Comparison of ENCODE assay signal across 9 mouse cellular contexts in genomic region chr7:18679772-18680171, GRCm38 (mm10). TPM values are rescaled to one million over a fixed set of nuclear protein-coding genes. Genes with fewer than 3 reads are reported as not detected.
DNase-seq lines count a peak whose midpoint lies in the region; ATAC-seq lines count a peak whose summit lies in the region.
"Had no signal": no experiment of that assay in that cellular context is flagged by ENCODE, and none has a peak within 500 bp of the region (broad histone marks: within the 10 kb centered on the region; RNA-seq: fewer than 3 reads in every experiment).

No protein-coding gene starts in this region.

- peak; percentile 67; the same call in 1 of the 2 replicates for ATAC-seq in midbrain, embryonic 13.5 days

- no peak overlapping the region for H3K27ac ChIP-seq in midbrain, embryonic 13.5 days

- 47% methylated on average over 2 of the region's 2 CpGs for WGBS in midbrain, embryonic 13.5 days

- H3K4me1 ChIP-seq in midbrain, embryonic 13.5 days (replicated peaks), result no peaks in the 10 kb centered on the region

- no peak overlapping the region for H3K4me3 ChIP-seq in midbrain, embryonic 13.5 days (replicated peaks)
- H3K4me3 ChIP-seq: erythroblast, embryonic 14.5 days had no signal

- no peaks in the 10 kb centered on the region for H3K36me3 ChIP-seq in midbrain, embryonic 13.5 days

- H3K9ac ChIP-seq in midbrain, embryonic 13.5 days (replicated peaks), result no peak overlapping the region

- H3K4me2 ChIP-seq in midbrain, embryonic 13.5 days (replicated peaks), result no peak overlapping the region

- peak; percentile 6 for DNase-seq in left cerebral cortex, adult 11 months (ENCODE audit: low spot score)
- DNase-seq in left cerebral cortex, adult 8-10 months (ENCODE audit: low spot score in 2 of 2), result no peak
- peak; percentile 49 for DNase-seq in adipocyte (ENCODE audit: low spot score)
- peak; percentile 66 for DNase-seq in embryo, embryonic 10.5 days (ENCODE audit: low spot score)
- DNase-seq in layer of hippocampus, postnatal 10 days (ENCODE audit: low spot score in 2 of 2), result peak; percentile 26 to 42
- no peak for DNase-seq in thymus, postnatal 0 days (ENCODE audit: low spot score)

- no peaks in the 10 kb centered on the region for H3K9me3 ChIP-seq in midbrain, embryonic 13.5 days

- H3K27me3 ChIP-seq in midbrain, embryonic 13.5 days, result no peaks in the 10 kb centered on the region

RNA-seq across cellular contexts. Expression of gene Psg20, which starts 6.2 kb away (rescaled TPM):
- total RNA-seq in left cerebral cortex, adult 8-10 months (2022), result under 1 TPM in 1 of 4 experiments, not detected in 3; 0.26 TPM
- not detected for total RNA-seq in layer of hippocampus, postnatal 10 days (2021)
- polyA plus RNA-seq in midbrain, embryonic 13.5 days (2015; fragmentation: Nextera tagmentation; extraction: Ambion mirVana), result not detected in 2 replicates
- polyA plus RNA-seq in thymus, postnatal 0 days (2015; fragmentation: Nextera tagmentation; extraction: Ambion mirVana), result 0.09 TPM in 1 of 2 replicates, not detected in the other
- polyA plus RNA-seq: erythroblast, embryonic 14.5 days; stomach, embryonic 16.5 days had no signal

RNA-seq across cellular contexts. Expression of gene Psg21, which starts 23.2 kb away (rescaled TPM):
- not detected for total RNA-seq in left cerebral cortex, adult 8-10 months (2022)
- not detected for total RNA-seq in layer of hippocampus, postnatal 10 days (2021)
- polyA plus RNA-seq in midbrain, embryonic 13.5 days (2015; fragmentation: Nextera tagmentation; extraction: Ambion mirVana), result not detected in 2 replicates
- polyA plus RNA-seq in thymus, postnatal 0 days (2015; fragmentation: Nextera tagmentation; extraction: Ambion mirVana), result 0.28 TPM in 1 of 2 replicates, not detected in the other
- polyA plus RNA-seq: erythroblast, embryonic 14.5 days; stomach, embryonic 16.5 days had no signal

RNA-seq across cellular contexts. Expression of gene Psg22, which starts 38.1 kb away (rescaled TPM):
- not detected for total RNA-seq in left cerebral cortex, adult 8-10 months (2022)
- not detected for total RNA-seq in layer of hippocampus, postnatal 10 days (2021)
- polyA plus RNA-seq in midbrain, embryonic 13.5 days (2015; fragmentation: Nextera tagmentation; extraction: Ambion mirVana), result not detected in 2 replicates
- polyA plus RNA-seq in thymus, postnatal 0 days (2015; fragmentation: Nextera tagmentation; extraction: Ambion mirVana), result 0.19 and 0.23 TPM in 2 replicates
- polyA plus RNA-seq: erythroblast, embryonic 14.5 days; stomach, embryonic 16.5 days had no signal

Comparison
In these comparisons a context has a peak if more than half of its experiments do, and no peak if none do; other contexts are left out.
1. DNase-seq: peak in left cerebral cortex, adult 11 months (single experiment), adipocyte (single experiment), embryo, embryonic 10.5 days (single experiment) and layer of hippocampus, postnatal 10 days (2 of 2); none in left cerebral cortex, adult 8-10 months (0 of 2) and thymus, postnatal 0 days (single experiment).